Mouse (Mus musculus) bone marrow macrophage, adult 2 months (primary cell): ENCODE measurements around the gene Gm20388. TPM values are rescaled to one million over a fixed set of nuclear protein-coding genes. Genes with fewer than 3 reads are reported as not detected.

Experiments used
- H3K27ac ChIP-seq: 2 replicates; pipeline ENCODE4 v1.5.1; 2012; ENCODE audit warnings: low read depth, low read length; ENCODE audit not compliant: insufficient read depth
- H3K4me1 ChIP-seq: 2 replicates; pipeline ENCODE4 v1.6.1; 2012; ENCODE audit warnings: low read length; ENCODE audit not compliant: control insufficient read depth, insufficient read depth
- H3K4me3 ChIP-seq: 2 replicates; pipeline ENCODE4 v1.5.1; 2012; ENCODE audit warnings: mild to moderate bottlenecking, low read length, moderate library complexity; ENCODE audit not compliant: insufficient read depth
- CTCF ChIP-seq: IDR thresholded peaks from 2 replicates; pipeline ENCODE4 v1.5.1; 2012; ENCODE audit warnings: low read depth, mild to moderate bottlenecking, low read length, moderate library complexity
- POLR2A ChIP-seq: IDR thresholded peaks from 2 replicates; pipeline ENCODE4 v1.6.1; 2012; ENCODE audit warnings: mild to moderate bottlenecking, low read depth, low read length, borderline replicate concordance
- polyA plus RNA-seq: library from polyadenylated mRNA; stranded (reverse); fragments of >200 nt; gene quantifications from 2 replicates; pipeline ENCODE4 v1.2.4, GENCODE M21; 2012; ENCODE audit not compliant: missing spikeins, insufficient read depth, insufficient read length

Gene Gm20388
- polyA plus RNA-seq, 1 experiment: 32.7 TPM

- no peak overlapping the region for H3K27ac ChIP-seq
- H3K4me1 ChIP-seq: peaks cover 6% of the 10 kb centered on the region; the same call in 1 of the 2 replicates
- H3K4me3 ChIP-seq: no peak overlapping the region
- TF ChIP-seq CTCF (no peak), POLR2A (no peak)
Measured at GRCm38 (mm10) chr8:123846509-123846908, 3935.9 kb downstream of the Gm20388 start.

GRCm38 (mm10) chr8:123847546-123847945 is 3936.9 kb downstream of the Gm20388 start:
- H3K4me3 ChIP-seq: no peak overlapping the region
- H3K4me1 ChIP-seq: peaks cover 6% of the 10 kb centered on the region; the same call in 1 of the 2 replicates
- no peak overlapping the region for H3K27ac ChIP-seq
- TF ChIP-seq POLR2A (no peak), CTCF (no peak)

- no peak overlapping the region for H3K4me3 ChIP-seq
- no peak overlapping the region for H3K27ac ChIP-seq
- peaks cover 6% of the 10 kb centered on the region; the same call in 1 of the 2 replicates for H3K4me1 ChIP-seq
- no peak for TF ChIP-seq CTCF
- no peak for TF ChIP-seq POLR2A
Measured at GRCm38 (mm10) chr8:123849352-123849751, 3938.7 kb downstream of the Gm20388 start.

GRCm38 (mm10) chr8:123851590-123851989 is 3940.9 kb downstream of the Gm20388 start:
- no peak for TF ChIP-seq POLR2A
- TF ChIP-seq CTCF: no peak
- Histone ChIP-seq H3K4me3 (no peak overlapping the region), H3K4me1 (peaks cover 6% of the 10 kb centered on the region), H3K27ac (no peak overlapping the region)

GRCm38 (mm10) chr8:123854252-123854651 is 3943.6 kb downstream of the Gm20388 start:
- Histone ChIP-seq H3K4me1 (peaks cover 10% of the 10 kb centered on the region), H3K27ac (no peak overlapping the region), H3K4me3 (no peak overlapping the region)
- no peak for TF ChIP-seq POLR2A
- no peak for TF ChIP-seq CTCF

- Histone ChIP-seq H3K27ac (no peak overlapping the region), H3K4me1 (peaks cover 10% of the 10 kb centered on the region), H3K4me3 (no peak overlapping the region)
- TF ChIP-seq CTCF (no peak), POLR2A (no peak)
Measured at GRCm38 (mm10) chr8:123854733-123855475, 3944.3 kb downstream of the Gm20388 start.

GRCm38 (mm10) chr8:123857361-123857760 is 3946.7 kb downstream of the Gm20388 start:
- Histone ChIP-seq H3K4me1 (peaks cover 10% of the 10 kb centered on the region), H3K4me3 (no peak overlapping the region), H3K27ac (no peak overlapping the region)
- TF ChIP-seq POLR2A (no peak), CTCF (no peak)

- Histone ChIP-seq H3K4me3 (peak overlapping the region; percentile 75), H3K27ac (no peak overlapping the region), H3K4me1 (peaks cover 10% of the 10 kb centered on the region)
- no peak for TF ChIP-seq CTCF
- TF ChIP-seq POLR2A: no peak
Measured at GRCm38 (mm10) chr8:123858574-123858940, 3947.9 kb downstream of the Gm20388 start.

GRCm38 (mm10) chr8:123858941-123859647 is 3948.5 kb downstream of the Gm20388 start:
- TF ChIP-seq POLR2A (no peak), CTCF (no peak)
- peak overlapping the region; percentile 75 for H3K4me3 ChIP-seq
- peaks cover 10% of the 10 kb centered on the region for H3K4me1 ChIP-seq
- no peak overlapping the region for H3K27ac ChIP-seq

- no peak within 1 kb of the TSS for H3K27ac ChIP-seq
- peaks cover 10% of the 10 kb centered on the region for H3K4me1 ChIP-seq
- peak within 1 kb of the TSS; percentile 75 for H3K4me3 ChIP-seq
- TF ChIP-seq POLR2A: no peak
- TF ChIP-seq CTCF: no peak
Measured at GRCm38 (mm10) chr8:123859648-123860259, 3949.1 kb downstream of the Gm20388 start, which contains the start of gene Ccsap. Ccsap (minus strand) TSS chr8:123860209.
